Mouse (Mus musculus): ENCODE measurements around the gene Plekhg1. TPM values are rescaled to one million over a fixed set of nuclear protein-coding genes. Genes with fewer than 3 reads are reported as not detected.

Gene Plekhg1
- total RNA-seq, 2 experiments from 2014 or later: 2.7 to 4.9 TPM

- Histone ChIP-seq H3K27ac (peak overlapping the region; percentile 84), H3K4me3 (peak overlapping the region; percentile 64)
- no peak for TF ChIP-seq CTCF (IDR thresholded peaks at IDR 0.05)
- peak; percentile 58 for DNase-seq
- intact Hi-C loops (cut with DNase I): no loop called here
Measured at GRCm38 (mm10) chr10:3718021-3718865, 21.9 kb upstream of the Plekhg1 start.

DNA sequence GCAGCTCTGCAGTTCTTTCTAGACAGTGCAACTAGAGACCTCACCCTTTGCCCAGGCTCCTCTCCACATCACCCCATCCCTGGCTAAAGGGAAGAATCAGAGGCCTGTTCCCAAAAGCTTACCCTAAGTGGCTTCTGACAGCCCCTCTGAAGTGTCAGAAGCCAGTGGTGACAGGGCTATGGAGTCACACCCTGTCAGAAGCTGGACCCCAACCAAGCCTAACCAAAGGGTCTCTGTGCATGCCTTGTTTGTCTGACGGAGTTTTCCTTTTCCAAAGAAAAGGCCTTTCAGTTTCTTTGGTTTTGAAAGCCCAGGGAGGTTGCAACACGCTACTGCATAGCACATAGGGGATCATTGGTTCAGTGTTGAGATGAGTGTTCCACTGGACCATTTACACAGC lies 19.9 kb upstream of the Plekhg1 start:
- no peak for DNase-seq
- intact Hi-C loops (cut with DNase I): no loop called here
- no peak for TF ChIP-seq CTCF (IDR thresholded peaks at IDR 0.05)
- no peak overlapping the region for H3K27ac ChIP-seq
- no peak overlapping the region for H3K4me3 ChIP-seq

GRCm38 (mm10) chr10:3722339-3722738 lies 17.8 kb upstream of the Plekhg1 start:
- Histone ChIP-seq H3K4me3 (no peak overlapping the region), H3K27ac (no peak overlapping the region)
- TF ChIP-seq CTCF (IDR thresholded peaks at IDR 0.05): no peak
- no peak for DNase-seq
- intact Hi-C loops (cut with DNase I): no loop called here

- intact Hi-C loops (cut with DNase I): no loop called here
- TF ChIP-seq CTCF (IDR thresholded peaks at IDR 0.05): no peak
- no peak overlapping the region for H3K27ac ChIP-seq
- H3K4me3 ChIP-seq: no peak overlapping the region
- DNase-seq: no peak
Measured at GRCm38 (mm10) chr10:3724665-3725064, 15.5 kb upstream of the Plekhg1 start.

GRCm38 (mm10) chr10:3729666-3730065 lies 10.5 kb upstream of the Plekhg1 start:
- no peak overlapping the region for H3K4me3 ChIP-seq
- TF ChIP-seq CTCF (IDR thresholded peaks at IDR 0.05): no peak
- intact Hi-C loops (cut with DNase I): no loop called here
- H3K27ac ChIP-seq: no peak overlapping the region
- no peak for DNase-seq

DNA sequence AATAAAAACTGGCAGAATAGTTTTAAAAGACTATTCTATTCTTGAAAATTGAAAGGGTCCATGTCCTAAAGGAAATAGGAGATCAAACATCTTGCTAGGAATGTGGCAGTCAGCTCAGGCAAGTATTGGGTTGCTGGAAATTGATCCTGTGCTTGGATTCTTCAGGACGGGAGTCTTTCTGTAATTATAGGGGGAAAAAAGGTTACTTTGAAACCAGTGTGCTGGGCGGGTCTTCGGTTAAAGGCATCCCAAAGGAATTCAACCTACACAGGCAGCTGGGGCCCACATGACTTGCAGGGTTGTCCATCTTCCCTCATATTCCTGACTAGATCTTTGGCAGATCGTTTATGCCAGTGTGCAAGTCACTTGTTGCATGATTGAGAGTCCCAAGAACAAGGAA lies 9.8 kb upstream of the Plekhg1 start:
- DNase-seq: no peak
- Histone ChIP-seq H3K27ac (no peak overlapping the region), H3K4me3 (no peak overlapping the region)
- intact Hi-C loops (cut with DNase I): no loop called here
- TF ChIP-seq CTCF (IDR thresholded peaks at IDR 0.05): no peak

DNA sequence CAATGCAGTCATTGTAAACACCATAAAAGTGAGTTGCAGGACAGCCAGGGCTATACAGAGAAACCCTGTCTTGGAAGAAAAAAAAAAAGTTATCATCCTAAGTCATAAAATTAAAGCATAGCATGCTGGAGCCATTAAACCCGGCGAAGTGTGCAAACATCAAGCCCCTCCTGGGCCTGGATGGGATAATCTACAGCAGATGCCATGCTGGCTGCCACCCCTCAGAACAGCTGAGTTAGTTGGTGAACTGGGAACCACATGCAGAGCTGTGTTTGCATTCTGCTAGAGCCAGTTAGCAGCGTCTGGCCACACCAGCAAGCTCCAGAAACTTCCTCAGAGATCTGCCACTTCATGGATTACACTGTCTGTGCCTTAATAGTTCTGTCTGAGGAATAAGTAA lies 3.1 kb upstream of the Plekhg1 start:
- intact Hi-C loops (cut with DNase I): no loop called here
- no peak for TF ChIP-seq CTCF (IDR thresholded peaks at IDR 0.05)
- no peak for DNase-seq
- H3K27ac ChIP-seq: no peak overlapping the region
- no peak overlapping the region for H3K4me3 ChIP-seq

- intact Hi-C loops (cut with DNase I): loop anchor here (1.0 to 5.0 kb wide), 2 partner anchors 168 to 202 kb away; no protein-coding TSS in a partner anchor
- DNase-seq: peak; percentile 52
Measured at GRCm38 (mm10) chr10:3740504-3741388, 582 bp downstream of the Plekhg1 start.

DNA sequence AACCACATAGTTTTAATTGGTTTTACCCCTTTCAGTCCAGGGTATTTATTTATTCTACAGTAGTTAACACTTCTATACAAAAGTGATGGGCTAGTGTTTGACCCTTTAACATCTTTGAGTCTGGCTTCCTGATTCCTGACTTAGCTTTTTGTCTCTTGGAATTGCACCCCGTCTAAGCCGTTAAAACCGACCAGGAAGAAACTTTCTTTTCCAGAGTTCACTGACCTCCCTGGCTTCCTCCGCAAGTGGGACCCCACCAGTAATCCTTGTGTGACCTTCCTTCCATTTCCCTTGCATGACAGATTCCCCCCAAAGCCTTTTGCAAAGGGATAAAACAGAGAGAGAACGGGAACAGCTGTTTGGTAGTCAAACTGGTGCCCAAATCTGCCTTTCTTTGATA lies 1.6 kb downstream of the Plekhg1 start:
- intact Hi-C loops (cut with DNase I): loop anchor here (5.0 kb wide), 1 partner anchor 201 kb away; no protein-coding TSS in a partner anchor
- H3K4me3 ChIP-seq: peak overlapping the region; percentile 93
- TF ChIP-seq CTCF (IDR thresholded peaks at IDR 0.05): no peak
- H3K27ac ChIP-seq: peak overlapping the region; percentile 91
- DNase-seq: no peak

More at GRCm38 (mm10) chr10:3740504-3741388, 582 bp downstream of the Plekhg1 start:
- Histone ChIP-seq H3K27ac (peak overlapping the region; percentile 91), H3K4me3 (peak overlapping the region; percentile 93)
- TF ChIP-seq CTCF (IDR thresholded peaks at IDR 0.05): peak; percentile 73

GRCm38 (mm10) chr10:3743069-3743468 lies 2.9 kb downstream of the Plekhg1 start:
- Histone ChIP-seq H3K4me3 (no peak overlapping the region), H3K27ac (0 out of 2 replicates have a peak overlapping the region, but pooled peaks have one; percentile 28)
- intact Hi-C loops (cut with DNase I): loop anchor here (5.0 kb wide), 1 partner anchor 199 kb away; no protein-coding TSS in a partner anchor
- no peak for TF ChIP-seq CTCF (IDR thresholded peaks at IDR 0.05)
- DNase-seq: peak; percentile 25

DNA sequence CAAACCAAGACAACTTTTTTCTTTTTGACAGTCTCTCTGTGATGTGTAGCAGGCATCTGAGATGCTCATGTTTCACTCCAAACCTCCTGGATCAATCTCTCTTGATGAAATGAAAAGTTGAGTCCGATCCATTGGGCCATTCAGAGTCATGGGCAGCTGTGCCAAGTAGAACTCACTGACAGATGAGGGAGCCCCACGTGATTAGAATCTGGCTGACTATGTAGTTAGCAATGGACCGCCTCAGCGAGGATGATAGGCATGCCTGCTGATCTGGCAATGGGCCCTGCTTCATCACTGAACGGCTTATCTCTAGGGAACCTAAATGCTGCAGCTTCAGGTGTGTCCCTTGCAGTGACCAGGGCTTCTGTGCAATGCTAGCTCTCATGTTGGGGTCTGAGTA lies 3.7 kb downstream of the Plekhg1 start:
- no peak overlapping the region for H3K27ac ChIP-seq
- intact Hi-C loops (cut with DNase I): loop anchor here (5.0 kb wide), 1 partner anchor 198 kb away; no protein-coding TSS in a partner anchor
- no peak for TF ChIP-seq CTCF (IDR thresholded peaks at IDR 0.05)
- no peak for DNase-seq
- H3K4me3 ChIP-seq: no peak overlapping the region

GRCm38 (mm10) chr10:3746794-3747518 lies 6.8 kb downstream of the Plekhg1 start:
- intact Hi-C loops (cut with DNase I): no loop called here

More at GRCm38 (mm10) chr10:3746794-3747518, 6.8 kb downstream of the Plekhg1 start:
- no peak overlapping the region for H3K4me3 ChIP-seq
- no peak for TF ChIP-seq CTCF (IDR thresholded peaks at IDR 0.05)
- DNase-seq: peak; percentile 26
- peak overlapping the region; percentile 55; the same call in 1 of the 2 replicates for H3K27ac ChIP-seq

All from gastrocnemius, adult 2 months (tissue).